Mouse (Mus musculus): ENCODE results near the gene Krtdap.

GRCm38 (mm10) chr7:30803256-30803655, 15.6 kb downstream of the Krtdap start:
- TF ChIP-seq CTCF (IDR thresholded peaks at IDR 0.05; ENCODE audit: low read depth) (0 out of 2 replicates have a peak, but pooled peaks have one; percentile 6), EP300 (IDR thresholded peaks at IDR 0.05; ENCODE audit: low read depth) (no peak)

All from liver, embryonic 14.5 days (tissue).